In genomic region chr13:45861098-45861580, GRCm38 (mm10) we compare ENCODE assay signal across 20 mouse cellular contexts.
DNase-seq lines count a peak whose midpoint lies in the region; ATAC-seq lines count a peak whose summit lies in the region.
"Had no signal": no experiment of that assay in that cellular context is flagged by ENCODE, and none has a peak within 500 bp of the region (broad histone marks: within the 10 kb centered on the region; RNA-seq: fewer than 3 reads in every experiment).

No protein-coding gene starts in this region.

- ATAC-seq in hindbrain, embryonic 11.5 days (ENCODE audit: low FRiP score): peak; percentile 43; the same call in 1 of the 2 replicates
- ATAC-seq in hindbrain, embryonic 16.5 days: no peak
- ATAC-seq in midbrain, embryonic 12.5 days (ENCODE audit: low FRiP score, low read depth): no peak
- ATAC-seq in midbrain, embryonic 15.5 days (replicated peaks): no peak
- ATAC-seq: intestine, embryonic 16.5 days had no signal

- 31% methylated on average over 10 of the region's 10 CpGs for WGBS in hindbrain, embryonic 11.5 days
- WGBS in hindbrain, embryonic 16.5 days: 18% methylated on average over 10 of the region's 10 CpGs
- 13% methylated on average over 10 of the region's 10 CpGs for WGBS in midbrain, embryonic 12.5 days
- WGBS in midbrain, embryonic 15.5 days: 10% methylated on average over 10 of the region's 10 CpGs

- peak; percentile 34 for DNase-seq in embryo, embryonic 10 days (ENCODE audit: low spot score)
- DNase-seq in embryo, embryonic 11 days: no peak
- DNase-seq in hindbrain, embryonic 11.5 days (ENCODE audit: low spot score): peak; percentile 39
- DNase-seq in frontal cortex, adult 2 months (ENCODE audit: extremely low spot score in 1 of 2, low spot score in 1 of 2): no peak
- no peak for DNase-seq in kidney, adult 9 months
- DNase-seq: adrenal gland, postnatal 25 days; cerebellum, adult 9-11 months; gastrocnemius, postnatal 36 days; heart, postnatal 4 days; kidney, postnatal 25 days; liver; thymus, postnatal 14 days had no signal

- no peaks in the 10 kb centered on the region for H3K4me1 ChIP-seq in hindbrain, embryonic 11.5 days (replicated peaks; ENCODE audit: control insufficient read depth, insufficient read depth, low read length)
- H3K4me1 ChIP-seq in hindbrain, embryonic 16.5 days (ENCODE audit: control insufficient read depth, insufficient read depth, low read depth, low read length): no peaks in the 10 kb centered on the region
- peaks cover 17% of the 10 kb centered on the region; the same call in 1 of the 2 replicates for H3K4me1 ChIP-seq in midbrain, embryonic 12.5 days
- peaks cover 15% of the 10 kb centered on the region; the same call in 1 of the 2 replicates for H3K4me1 ChIP-seq in midbrain, embryonic 15.5 days

- H3K27me3 ChIP-seq in hindbrain, embryonic 11.5 days (ENCODE audit: control insufficient read depth, insufficient read depth, low read length): no peaks in the 10 kb centered on the region
- no peaks in the 10 kb centered on the region for H3K27me3 ChIP-seq in hindbrain, embryonic 16.5 days (replicated peaks; ENCODE audit: control insufficient read depth, insufficient read depth, low read length)
- peaks cover 69% of the 10 kb centered on the region for H3K27me3 ChIP-seq in midbrain, embryonic 12.5 days
- no peaks in the 10 kb centered on the region for H3K27me3 ChIP-seq in midbrain, embryonic 15.5 days (replicated peaks)
- H3K27me3 ChIP-seq: liver, embryonic 15.5 days had no signal

- no peak overlapping the region for H3K9ac ChIP-seq in hindbrain, embryonic 11.5 days (ENCODE audit: low read depth, low read length)
- no peak overlapping the region for H3K9ac ChIP-seq in hindbrain, embryonic 16.5 days (ENCODE audit: low read depth, low read length)
- no peak overlapping the region for H3K9ac ChIP-seq in midbrain, embryonic 12.5 days (replicated peaks)
- no peak overlapping the region for H3K9ac ChIP-seq in midbrain, embryonic 15.5 days
- H3K9ac ChIP-seq: liver, embryonic 15.5 days had no signal

- H3K27ac ChIP-seq in hindbrain, embryonic 11.5 days (ENCODE audit: low read depth, low read length): no peak overlapping the region
- no peak overlapping the region for H3K27ac ChIP-seq in hindbrain, embryonic 16.5 days (ENCODE audit: low read depth, low read length)
- H3K27ac ChIP-seq in midbrain, embryonic 12.5 days (replicated peaks): no peak overlapping the region
- no peak overlapping the region for H3K27ac ChIP-seq in midbrain, embryonic 15.5 days
- H3K27ac ChIP-seq: layer of hippocampus, adult 2 months; limb, embryonic 10.5 days; liver, embryonic 15.5 days; macrophage had no signal

- no peak overlapping the region for H3K4me3 ChIP-seq in hindbrain, embryonic 11.5 days (ENCODE audit: low read depth, low read length)
- no peak overlapping the region for H3K4me3 ChIP-seq in hindbrain, embryonic 16.5 days (ENCODE audit: low read length)
- no peak overlapping the region for H3K4me3 ChIP-seq in midbrain, embryonic 12.5 days
- no peak overlapping the region for H3K4me3 ChIP-seq in midbrain, embryonic 15.5 days
- H3K4me3 ChIP-seq: layer of hippocampus, adult 2 months; limb, embryonic 10.5 days; liver, embryonic 15.5 days had no signal

- no peak overlapping the region for H3K4me2 ChIP-seq in hindbrain, embryonic 11.5 days (replicated peaks; ENCODE audit: low read depth, low read length)
- no peak overlapping the region for H3K4me2 ChIP-seq in hindbrain, embryonic 16.5 days (ENCODE audit: low read length)
- H3K4me2 ChIP-seq in midbrain, embryonic 12.5 days (replicated peaks): peak overlapping the region; percentile 10; the same call in 1 of the 2 replicates
- no peak overlapping the region for H3K4me2 ChIP-seq in midbrain, embryonic 15.5 days
- H3K4me2 ChIP-seq: liver, embryonic 15.5 days had no signal

- no peaks in the 10 kb centered on the region for H3K9me3 ChIP-seq in hindbrain, embryonic 11.5 days (ENCODE audit: control insufficient read depth, low read length)
- no peaks in the 10 kb centered on the region for H3K9me3 ChIP-seq in hindbrain, embryonic 16.5 days (ENCODE audit: control insufficient read depth, low read length)
- H3K9me3 ChIP-seq in midbrain, embryonic 12.5 days: no peaks in the 10 kb centered on the region
- H3K9me3 ChIP-seq in midbrain, embryonic 15.5 days: no peaks in the 10 kb centered on the region
- H3K9me3 ChIP-seq: limb, embryonic 10.5 days; liver, embryonic 15.5 days had no signal

- no peaks in the 10 kb centered on the region for H3K36me3 ChIP-seq in hindbrain, embryonic 11.5 days (ENCODE audit: control insufficient read depth, insufficient read depth, low read length)
- no peaks in the 10 kb centered on the region for H3K36me3 ChIP-seq in hindbrain, embryonic 16.5 days (ENCODE audit: control insufficient read depth, insufficient read depth, low read length)
- no peaks in the 10 kb centered on the region for H3K36me3 ChIP-seq in midbrain, embryonic 12.5 days
- H3K36me3 ChIP-seq in midbrain, embryonic 15.5 days (replicated peaks): no peaks in the 10 kb centered on the region
- H3K36me3 ChIP-seq: limb, embryonic 10.5 days; liver, embryonic 15.5 days had no signal

Comparison
In these comparisons a context has a peak if more than half of its experiments do, and no peak if none do; other contexts are left out.
1. DNase-seq: peak in embryo, embryonic 10 days (single experiment) and hindbrain, embryonic 11.5 days (single experiment); none in embryo, embryonic 11 days (single experiment), frontal cortex, adult 2 months (0 of 2) and kidney, adult 9 months (single experiment).